Mouse (Mus musculus) T-helper 2 cell (primary cell): ENCODE measurements around the gene Pltp.

ENCODE experiments used
- in situ Hi-C: fragments of 300-600 bp; cut with MboI, MseI; formaldehyde crosslinking; loops from one replicate; pipeline ENCODE4 v1.15.1; 2025; ENCODE audit warnings: high pct_unique_total_duplicates

The Pltp gene

DNA sequence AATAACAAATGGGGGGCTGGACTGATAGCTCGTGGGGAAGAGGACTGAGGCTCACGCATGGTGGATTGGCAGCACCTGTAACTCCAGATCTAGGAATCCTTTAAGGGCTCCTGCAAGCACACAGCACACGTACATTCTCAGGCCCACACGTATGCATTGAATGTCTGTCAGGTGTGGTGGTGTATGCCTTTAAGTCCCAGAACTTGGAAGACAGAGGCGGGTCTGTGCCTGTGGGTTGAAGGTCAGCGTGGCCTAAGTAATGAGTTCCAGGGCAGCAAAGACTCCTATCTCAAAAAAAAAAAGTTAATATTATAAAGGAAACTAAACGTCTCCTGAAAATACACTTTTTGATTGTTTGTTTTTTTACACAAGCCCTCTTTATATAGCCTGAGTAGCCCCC, 50.9 kb downstream of the Pltp start:
- in situ Hi-C loops = no loop called here

DNA sequence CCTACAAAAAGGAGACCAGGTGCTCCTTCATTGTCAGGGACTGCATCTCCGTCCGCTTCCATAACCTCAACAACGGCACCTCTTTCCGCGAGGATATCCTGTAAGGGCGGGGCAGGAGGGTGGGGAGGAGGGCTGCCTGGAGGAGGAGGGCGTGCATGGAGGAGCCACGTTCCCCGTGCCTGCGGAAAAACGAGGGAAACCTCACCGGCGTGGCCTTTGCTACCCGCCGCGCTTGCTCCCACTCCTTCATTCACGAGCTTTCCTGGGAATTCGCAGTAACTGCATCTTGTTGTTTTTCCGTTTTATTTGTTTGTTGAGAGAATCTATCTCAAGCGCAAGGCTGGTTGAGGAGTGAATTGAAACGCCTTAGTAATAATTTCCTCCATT, 52.2 kb downstream of the Pltp start:
- in situ Hi-C loops = no loop called here

DNA sequence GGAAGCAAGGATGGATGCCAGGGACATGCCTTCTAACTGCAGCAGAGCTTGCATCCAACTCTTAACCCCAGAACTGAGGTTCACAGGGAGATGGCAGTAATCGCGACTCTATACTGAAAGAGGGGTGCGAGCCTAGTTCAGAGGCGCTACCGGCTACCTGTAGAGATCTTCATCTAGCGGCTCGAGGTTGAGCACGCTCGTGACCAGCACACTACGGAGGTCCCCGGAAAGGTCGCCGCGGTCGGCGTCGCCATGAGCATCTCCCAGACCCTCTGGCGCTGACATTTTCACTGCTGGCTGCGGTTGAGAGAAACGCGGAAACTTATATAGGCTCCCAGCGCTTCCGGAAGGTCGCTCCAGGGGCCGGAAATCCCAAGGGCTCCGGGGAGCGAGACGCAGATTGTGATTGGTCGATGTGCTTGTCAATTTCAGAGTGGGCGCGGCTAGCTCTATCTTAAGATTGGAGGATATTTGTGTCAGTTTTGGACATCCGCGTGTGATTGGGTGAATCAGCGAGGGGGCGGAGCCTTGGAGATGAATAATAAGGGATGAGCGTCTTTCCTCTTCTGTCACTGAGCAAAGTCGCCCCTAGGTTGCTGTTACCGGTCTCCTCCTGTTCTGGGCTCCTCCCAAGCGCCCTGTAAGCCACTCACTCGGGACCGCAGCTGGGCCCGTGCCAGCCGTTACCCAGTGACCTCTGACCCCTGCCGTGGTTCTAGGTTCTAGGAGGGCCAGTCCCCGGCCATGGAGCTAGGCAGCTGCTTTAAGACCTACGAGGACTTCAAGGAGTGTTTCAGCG, 52.8 kb downstream of the Pltp start, which contains the start of the genes Acot8 and Zswim3:
Gene Acot8, minus strand, starts transcription at position 350 of the 799 bp plus-strand sequence.
Gene Zswim3, plus strand, starts transcription at position 566 of the 799 bp plus-strand sequence.
- in situ Hi-C loops = no loop called here

DNA sequence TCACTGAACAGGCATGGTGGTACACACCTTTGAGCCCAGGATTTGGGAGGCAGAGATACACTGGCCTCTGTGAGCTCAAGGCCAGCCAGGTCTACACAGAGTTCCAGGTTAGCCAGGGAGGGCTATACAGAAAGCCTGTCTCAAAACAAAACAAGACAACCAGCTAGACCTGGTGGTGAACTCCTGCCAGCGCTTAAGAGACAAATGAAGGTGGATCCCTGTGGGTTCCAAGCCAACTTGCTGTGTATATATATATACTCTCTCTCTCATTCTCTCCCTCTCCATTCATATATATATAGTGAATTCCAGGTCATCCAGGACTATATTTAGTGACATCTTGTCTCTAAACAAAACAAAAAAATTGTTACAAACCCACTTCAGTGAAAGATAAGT, 53.6 kb downstream of the Pltp start:
- in situ Hi-C loops = no loop called here

GRCm38 (mm10) chr2:164803201-164803920, 54.1 kb downstream of the Pltp start:
- in situ Hi-C loops = no loop called here

DNA sequence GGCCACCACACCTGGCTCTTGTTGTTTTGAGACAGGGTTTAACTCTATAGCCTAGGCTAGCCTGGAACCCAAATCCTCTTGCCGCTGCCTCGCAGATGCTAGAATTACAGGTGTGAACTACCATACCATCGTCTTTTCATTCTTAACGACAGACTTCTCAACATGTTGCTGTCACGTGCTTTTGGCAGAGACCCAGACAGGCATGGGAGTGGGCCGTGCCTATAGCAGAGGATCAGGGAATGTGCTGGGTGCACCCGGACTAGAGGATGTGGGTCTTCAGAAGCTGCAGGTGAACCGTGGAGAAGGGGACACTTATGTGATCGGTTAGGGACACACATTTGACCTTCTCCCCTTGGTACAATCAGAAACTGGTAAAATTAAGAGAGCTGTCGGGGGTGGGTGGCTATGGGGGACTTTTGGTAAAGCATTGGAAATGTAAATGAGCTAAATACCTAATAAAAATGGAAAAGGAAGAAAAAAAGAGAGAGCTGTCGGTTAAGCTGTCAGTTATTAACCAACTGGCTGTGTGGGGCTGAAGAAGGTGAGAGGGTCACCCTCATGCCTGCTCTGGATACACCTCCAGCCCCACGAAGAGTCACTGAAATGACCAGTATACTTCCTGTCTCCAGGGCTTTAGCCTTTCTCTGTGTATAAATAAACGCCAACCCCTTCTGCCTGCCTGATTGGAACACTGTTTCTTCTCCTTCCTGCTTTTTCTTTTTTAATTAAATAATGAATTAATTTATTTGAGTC, 57.1 kb downstream of the Pltp start:
- in situ Hi-C loops = no loop called here

DNA sequence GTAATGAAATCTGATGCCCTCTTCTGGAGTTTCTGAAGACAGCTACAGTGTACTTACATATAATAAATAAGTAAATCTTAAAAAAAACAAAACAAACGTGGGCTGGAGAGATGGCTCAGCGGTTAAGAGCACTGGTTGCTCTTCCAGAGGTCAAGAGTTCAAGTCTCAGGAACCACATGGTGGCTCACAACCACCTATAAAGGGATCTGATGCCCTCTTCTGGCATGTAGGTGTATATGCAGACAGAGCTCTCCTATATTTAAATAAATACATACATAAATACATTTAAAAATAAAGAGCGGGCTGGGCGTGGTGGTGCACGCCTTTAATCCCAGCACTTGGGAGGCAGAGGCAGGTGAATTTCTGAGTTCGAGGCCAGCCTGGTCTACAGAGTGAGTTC, 59.0 kb downstream of the Pltp start:
- in situ Hi-C loops = loop anchor here (10.0 kb wide), 1 partner anchor 516 kb away; no protein-coding TSS in a partner anchor

DNA sequence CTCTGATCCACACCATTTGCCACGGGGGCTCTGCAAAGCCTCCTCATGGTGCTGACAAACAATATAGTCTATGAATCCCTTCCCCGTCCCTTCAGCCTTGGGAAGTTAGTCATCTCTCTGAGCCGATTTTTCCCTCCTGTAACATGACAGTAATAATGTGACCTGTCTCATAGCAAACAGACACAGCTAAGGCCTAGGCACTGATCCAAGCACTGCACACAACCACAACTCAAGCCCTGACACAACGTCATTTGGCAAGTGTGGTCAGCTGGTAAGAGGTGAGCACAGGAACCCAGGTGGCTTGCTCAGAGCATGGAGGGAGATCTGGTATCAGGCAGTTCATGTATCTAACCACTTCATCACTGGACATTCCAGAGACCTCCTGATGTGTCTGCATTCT, 61.6 kb downstream of the Pltp start:
- in situ Hi-C loops = loop anchor here (10.0 kb wide), 1 partner anchor 519 kb away; no protein-coding TSS in a partner anchor

DNA sequence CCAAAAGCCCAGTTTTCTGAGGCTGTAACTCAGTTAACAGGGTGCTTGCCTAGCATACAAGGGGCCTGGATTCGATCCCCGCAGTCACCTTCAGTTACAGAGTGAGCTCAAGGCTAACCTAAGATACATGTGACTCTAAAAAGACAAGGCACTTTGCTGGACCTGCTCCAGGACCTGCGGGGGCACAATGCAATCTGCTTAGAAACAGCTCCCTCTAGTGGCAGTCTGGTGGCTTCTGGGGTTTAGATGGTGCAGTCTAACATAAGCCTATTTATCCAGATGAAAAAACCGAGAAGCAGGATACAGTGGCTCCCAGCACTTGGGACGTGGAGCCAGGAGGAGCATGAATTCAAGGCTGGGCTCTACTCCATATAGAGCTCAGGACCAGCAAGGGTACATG, 63.2 kb downstream of the Pltp start:
- in situ Hi-C loops = loop anchor here (10.0 kb wide), 1 partner anchor 521 kb away; no protein-coding TSS in a partner anchor

- in situ Hi-C loops = loop anchor here (10.0 kb wide), 1 partner anchor 521 kb away; no protein-coding TSS in a partner anchor
These were observed 63.7 kb downstream of the Pltp start for GRCm38 (mm10) chr2:164793772-164794171.

GRCm38 (mm10) chr2:164793236-164793635, 64.3 kb downstream of the Pltp start:
- in situ Hi-C loops = loop anchor here (10.0 kb wide), 1 partner anchor 522 kb away; no protein-coding TSS in a partner anchor

- in situ Hi-C loops = loop anchor here (10.0 kb wide), 1 partner anchor 522 kb away; no protein-coding TSS in a partner anchor
These were observed 64.9 kb downstream of the Pltp start for GRCm38 (mm10) chr2:164792400-164793190.

GRCm38 (mm10) chr2:164791841-164792261, 65.7 kb downstream of the Pltp start:
- in situ Hi-C loops = loop anchor here (10.0 kb wide), 1 partner anchor 523 kb away; no protein-coding TSS in a partner anchor

DNA sequence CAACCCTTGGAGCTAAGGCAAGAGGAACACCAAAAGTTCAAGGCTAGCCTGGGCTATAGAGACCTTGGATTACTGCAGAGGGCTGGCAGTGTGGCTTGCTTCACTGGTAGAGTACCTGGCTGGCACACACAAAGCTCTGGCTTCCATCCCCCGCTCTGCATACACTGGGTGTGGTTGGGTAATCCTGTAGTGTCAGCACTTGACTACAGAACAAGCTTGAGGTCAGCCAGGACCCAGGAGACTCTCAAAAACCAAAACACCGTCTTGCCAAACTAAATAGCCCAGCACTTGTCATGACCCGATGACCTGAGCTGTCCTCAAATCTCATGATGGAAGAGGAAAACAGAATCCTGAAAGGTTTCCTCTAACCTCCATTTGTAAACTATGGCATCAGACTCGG, 67.1 kb downstream of the Pltp start:
- in situ Hi-C loops = loop anchor here (10.0 kb wide), 1 partner anchor 524 kb away; no protein-coding TSS in a partner anchor
